Mouse (Mus musculus) cerebellum, postnatal 4 days (tissue): Measurements from ENCODE around the gene Fcgr3.
"Not testable (repeated sequence)": the region's sequence is repeated elsewhere in the genome, so short reads cannot be mapped to it uniquely, and the experiment has no call there.

Experiments used
- DNase-seq, 2 experiments: peaks; one replicate each; pipeline ENCODE4 v3.0.0; 2022; ENCODE audit warnings: low spot score in 2 of 2, mixed read lengths in 1 of 2

The Fcgr3 gene

GRCm38 (mm10) chr1:171085718-171086117 is 21.0 kb upstream of the Fcgr3 start:
- no peak for DNase-seq

- DNase-seq: not testable (repeated sequence)
These were observed 16.9 kb upstream of the Fcgr3 start for GRCm38 (mm10) chr1:171081512-171082231.

GRCm38 (mm10) chr1:171079825-171080224 is 15.1 kb upstream of the Fcgr3 start:
- not testable (repeated sequence) for DNase-seq

GRCm38 (mm10) chr1:171079345-171079744 is 14.6 kb upstream of the Fcgr3 start:
- DNase-seq: not testable (repeated sequence)

GRCm38 (mm10) chr1:171078419-171078818 is 13.7 kb upstream of the Fcgr3 start:
- DNase-seq: not testable (repeated sequence)

- peak in 1 of 2 experiments; percentile 32 for DNase-seq
These were observed 13.2 kb upstream of the Fcgr3 start for GRCm38 (mm10) chr1:171077955-171078354.

- not testable (repeated sequence) for DNase-seq
These were observed 12.5 kb upstream of the Fcgr3 start for GRCm38 (mm10) chr1:171077192-171077591.

- not testable (repeated sequence) for DNase-seq
These were observed 11.4 kb upstream of the Fcgr3 start for GRCm38 (mm10) chr1:171076176-171076575.

GRCm38 (mm10) chr1:171074283-171074682 is 9.5 kb upstream of the Fcgr3 start:
- not testable (repeated sequence) for DNase-seq

- DNase-seq: not testable (repeated sequence)
These were observed 7.5 kb upstream of the Fcgr3 start for GRCm38 (mm10) chr1:171072217-171072616.

- not testable (repeated sequence) for DNase-seq
These were observed 7.0 kb upstream of the Fcgr3 start for GRCm38 (mm10) chr1:171071726-171072125.

- not testable (repeated sequence) for DNase-seq
These were observed 6.1 kb upstream of the Fcgr3 start for GRCm38 (mm10) chr1:171070879-171071278.

- DNase-seq: peak; percentile 36 to 38
These were observed 4.8 kb upstream of the Fcgr3 start for GRCm38 (mm10) chr1:171069508-171069907.

- not testable (repeated sequence) for DNase-seq
These were observed 3.2 kb upstream of the Fcgr3 start for GRCm38 (mm10) chr1:171067928-171068327.

GRCm38 (mm10) chr1:171066583-171066982 is 1.8 kb upstream of the Fcgr3 start:
- DNase-seq: not testable (repeated sequence)

GRCm38 (mm10) chr1:171065768-171066167 is 1.0 kb upstream of the Fcgr3 start:
- DNase-seq: peak; percentile 31 to 60

GRCm38 (mm10) chr1:171065243-171065587 is 480 bp upstream of the Fcgr3 start:
- DNase-seq: peak; percentile 54 to 73

- peak; percentile 50 to 60 for DNase-seq
These were observed 905 bp downstream of the Fcgr3 start for GRCm38 (mm10) chr1:171063569-171064490.

GRCm38 (mm10) chr1:171061566-171061965 is 3.2 kb downstream of the Fcgr3 start:
- DNase-seq: no peak

GRCm38 (mm10) chr1:171060392-171060791 is 4.3 kb downstream of the Fcgr3 start:
- DNase-seq: no peak

GRCm38 (mm10) chr1:171059203-171059602 is 5.5 kb downstream of the Fcgr3 start:
- no peak for DNase-seq

GRCm38 (mm10) chr1:171057253-171057652 is 7.5 kb downstream of the Fcgr3 start:
- DNase-seq: no peak

GRCm38 (mm10) chr1:171053305-171053704 is 11.4 kb downstream of the Fcgr3 start:
- no peak for DNase-seq
